Mouse (Mus musculus): ENCODE results near the gene Trub1.

Trub1 gene

DNA sequence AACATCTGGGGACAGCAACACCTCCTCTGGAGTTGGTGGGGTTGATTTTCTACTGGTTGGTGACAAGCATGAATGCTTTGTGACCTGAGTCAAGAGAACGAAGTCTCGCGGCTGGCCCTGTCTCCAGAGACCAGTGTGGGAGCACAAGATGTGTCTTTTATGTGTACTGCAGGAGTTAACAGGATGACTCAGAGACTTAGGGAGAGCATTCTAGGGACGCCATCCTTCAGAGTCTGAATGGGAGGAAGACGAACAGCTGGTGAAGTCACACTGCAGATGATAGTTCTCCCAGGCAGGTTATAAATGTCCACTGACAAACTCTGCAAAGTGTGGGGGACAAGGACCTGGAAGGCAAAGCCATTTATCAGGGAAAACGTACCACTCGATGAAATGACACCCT is 11.2 kb upstream of the Trub1 start:
- DNase-seq (ENCODE audit: low read depth, low spot score): no peak

GRCm38 (mm10) chr19:57442936-57443657 is 9.6 kb upstream of the Trub1 start:
- peak; percentile 22 for DNase-seq (ENCODE audit: low read depth, low spot score)

DNA sequence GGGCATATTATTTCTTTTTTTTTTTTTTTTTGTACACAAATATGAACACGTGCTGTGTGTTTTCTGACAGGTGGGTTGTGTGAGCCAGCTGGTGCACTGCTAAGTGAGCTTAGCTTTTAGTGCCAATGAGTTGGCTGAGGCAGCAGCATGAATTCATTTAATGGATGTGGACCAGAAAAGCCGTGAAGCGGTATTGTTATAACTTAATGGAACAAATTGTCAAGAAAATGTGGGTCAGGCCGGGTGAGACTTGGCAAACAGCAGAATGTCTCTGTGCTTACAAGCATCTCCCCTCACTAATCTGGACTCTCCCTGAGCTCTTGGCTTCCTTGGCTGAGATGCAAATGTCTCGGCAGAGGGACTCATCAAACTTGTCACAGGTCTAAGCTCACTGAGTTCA is 7.7 kb upstream of the Trub1 start:
- DNase-seq (ENCODE audit: low read depth, low spot score): no peak

DNA sequence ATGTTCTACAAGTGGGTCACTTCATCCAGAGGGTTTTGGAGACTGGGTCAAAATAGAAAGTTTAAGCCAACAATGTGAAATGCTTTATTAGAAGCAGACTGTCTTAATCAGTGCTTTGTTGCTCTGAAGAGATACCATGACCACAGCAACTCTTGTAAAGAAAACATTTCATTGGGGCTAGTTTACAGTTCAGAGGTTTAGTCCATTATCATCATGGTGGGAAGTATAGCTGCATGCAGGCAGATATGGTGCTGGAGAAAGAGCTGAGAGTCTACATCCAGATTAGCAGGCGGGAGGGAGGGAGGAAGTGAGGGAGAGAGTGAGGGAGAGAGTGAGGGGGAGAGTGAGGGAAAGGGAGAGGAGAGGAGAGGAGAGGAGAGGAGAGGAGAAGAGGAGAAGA is 1.9 kb upstream of the Trub1 start:
- no peak for DNase-seq (ENCODE audit: low read depth, low spot score)

DNA sequence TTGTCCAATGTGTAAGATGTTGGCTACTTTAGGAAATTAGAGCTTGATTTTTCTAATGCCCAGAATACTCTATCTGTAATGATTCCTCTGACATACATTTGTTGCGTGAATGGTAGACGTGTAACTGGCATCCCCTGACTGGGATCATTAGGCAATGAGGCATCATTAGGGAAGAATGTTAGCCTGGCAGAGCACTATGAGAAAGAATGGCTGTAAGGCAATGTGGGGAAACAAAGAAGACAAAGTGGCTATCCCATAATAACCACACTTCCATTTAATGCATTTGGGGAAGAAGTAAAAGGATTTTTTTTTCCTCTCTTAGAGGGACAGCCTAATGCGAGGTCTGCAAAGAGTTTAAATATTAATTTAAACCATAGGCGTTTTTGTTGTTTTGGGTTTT is 950 bp upstream of the Trub1 start:
- no peak for DNase-seq (ENCODE audit: low read depth, low spot score)

DNA sequence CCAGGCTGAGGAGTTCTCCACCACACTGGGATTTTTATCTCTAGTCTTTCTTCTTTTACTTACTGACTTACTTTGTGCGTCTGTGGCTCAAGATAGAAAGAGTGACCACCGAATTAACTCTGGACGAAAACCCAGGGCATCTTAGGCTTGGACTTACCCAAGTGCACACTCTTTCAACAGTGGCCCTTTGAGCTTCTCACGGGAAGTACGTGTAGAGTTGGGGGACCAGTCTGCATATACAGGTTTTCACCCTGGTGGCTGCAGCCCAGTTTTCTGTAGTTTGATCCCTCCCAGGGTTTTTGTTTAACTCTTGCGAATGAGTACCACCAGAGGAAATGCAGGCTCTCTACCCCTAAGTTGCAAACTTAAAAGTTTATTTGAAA is 497 bp downstream of the Trub1 start:
- DNase-seq (ENCODE audit: low read depth, low spot score): no peak

DNA sequence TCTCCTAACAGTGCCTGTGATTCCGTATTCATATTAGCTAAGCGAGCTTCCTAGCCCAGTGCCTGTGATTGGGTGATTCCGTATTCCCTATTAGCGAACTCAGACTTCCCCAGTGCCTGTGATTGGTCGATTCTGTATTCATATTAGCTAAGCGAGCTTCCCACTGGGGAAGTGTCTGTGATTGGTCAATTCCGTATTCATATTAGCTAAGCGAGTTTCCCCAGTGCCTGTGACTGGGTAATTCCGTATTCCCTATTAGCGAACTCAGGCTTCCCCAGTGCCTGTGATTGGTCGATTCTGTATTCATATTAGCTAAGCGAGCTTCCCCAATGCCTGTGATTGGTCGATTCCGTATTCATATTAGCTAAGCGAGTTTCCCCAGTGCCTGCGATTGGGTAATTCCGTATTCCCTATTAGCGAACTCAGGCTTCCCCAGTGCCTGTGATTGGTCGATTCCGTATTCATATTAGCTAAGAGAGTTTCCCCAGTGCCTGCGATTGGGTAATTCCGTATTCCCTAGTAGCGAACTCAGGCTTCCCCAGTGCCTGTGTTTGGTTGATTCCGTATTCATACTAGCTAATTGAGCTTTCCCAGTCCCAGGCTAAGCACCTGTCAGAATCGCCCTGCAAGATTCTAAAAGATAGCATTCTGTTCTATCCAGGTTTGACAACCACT is 2.7 kb downstream of the Trub1 start:
- DNase-seq (ENCODE audit: low read depth, low spot score): no peak

GRCm38 (mm10) chr19:57457075-57457474 is 4.4 kb downstream of the Trub1 start:
- peak; percentile 81 for DNase-seq (ENCODE audit: low read depth, low spot score)

DNA sequence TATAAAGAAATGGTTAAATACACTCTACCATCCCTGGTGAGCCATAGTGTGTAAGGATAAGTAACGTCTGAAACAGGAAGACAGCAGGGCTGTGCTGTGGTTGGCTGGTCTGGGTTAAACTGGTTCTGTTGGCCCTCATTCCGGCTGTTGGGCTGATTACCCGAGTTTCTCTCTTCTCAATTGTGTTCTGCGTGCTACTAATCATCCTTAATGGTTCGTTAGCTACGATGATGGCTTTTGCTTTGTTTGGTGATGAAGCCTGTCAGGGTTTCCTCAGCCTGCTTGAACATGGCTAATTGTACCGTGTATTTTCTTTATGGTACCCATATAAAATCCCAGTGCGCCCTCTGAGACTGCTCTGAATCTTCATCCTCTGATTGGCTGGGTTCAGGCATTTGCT is 11.0 kb downstream of the Trub1 start:
- DNase-seq (ENCODE audit: low read depth, low spot score): no peak

GRCm38 (mm10) chr19:57465742-57466141 is 13.0 kb downstream of the Trub1 start:
- DNase-seq (ENCODE audit: low read depth, low spot score): no peak

- no peak for DNase-seq (ENCODE audit: low read depth, low spot score)
Measured at GRCm38 (mm10) chr19:57471033-57471432, 18.3 kb downstream of the Trub1 start.

GRCm38 (mm10) chr19:57472169-57472568 is 19.5 kb downstream of the Trub1 start:
- no peak for DNase-seq (ENCODE audit: low read depth, low spot score)

DNA sequence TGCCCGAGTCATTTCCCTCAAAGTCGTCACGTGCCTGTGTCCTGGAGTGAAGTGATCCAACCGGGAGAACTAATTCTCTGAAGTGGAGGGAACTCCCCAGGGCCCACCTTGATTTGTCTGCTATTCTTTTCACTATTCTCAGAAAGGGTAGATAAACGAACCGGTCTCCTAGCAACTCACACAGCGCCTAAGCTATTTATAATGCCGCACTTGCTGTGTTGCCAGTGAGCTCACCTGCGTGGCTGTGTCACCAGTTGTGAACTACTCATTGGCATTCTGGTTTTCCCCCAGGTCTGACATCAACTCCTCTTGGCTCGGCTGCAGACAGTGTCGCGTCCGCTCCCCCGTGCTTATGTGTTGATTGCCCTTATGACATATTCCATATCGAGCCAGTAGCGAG is 20.6 kb downstream of the Trub1 start:
- no peak for DNase-seq (ENCODE audit: low read depth, low spot score)

GRCm38 (mm10) chr19:57475298-57475697 is 22.6 kb downstream of the Trub1 start:
- no peak for DNase-seq (ENCODE audit: low read depth, low spot score)

- DNase-seq (ENCODE audit: low read depth, low spot score): peak; percentile 63
Measured at GRCm38 (mm10) chr19:57477310-57477709, 24.6 kb downstream of the Trub1 start.

GRCm38 (mm10) chr19:57478056-57478455 is 25.3 kb downstream of the Trub1 start:
- DNase-seq (ENCODE audit: low read depth, low spot score): peak; percentile 51

GRCm38 (mm10) chr19:57479886-57480655 is 27.4 kb downstream of the Trub1 start:
- DNase-seq (ENCODE audit: low read depth, low spot score): no peak

DNA sequence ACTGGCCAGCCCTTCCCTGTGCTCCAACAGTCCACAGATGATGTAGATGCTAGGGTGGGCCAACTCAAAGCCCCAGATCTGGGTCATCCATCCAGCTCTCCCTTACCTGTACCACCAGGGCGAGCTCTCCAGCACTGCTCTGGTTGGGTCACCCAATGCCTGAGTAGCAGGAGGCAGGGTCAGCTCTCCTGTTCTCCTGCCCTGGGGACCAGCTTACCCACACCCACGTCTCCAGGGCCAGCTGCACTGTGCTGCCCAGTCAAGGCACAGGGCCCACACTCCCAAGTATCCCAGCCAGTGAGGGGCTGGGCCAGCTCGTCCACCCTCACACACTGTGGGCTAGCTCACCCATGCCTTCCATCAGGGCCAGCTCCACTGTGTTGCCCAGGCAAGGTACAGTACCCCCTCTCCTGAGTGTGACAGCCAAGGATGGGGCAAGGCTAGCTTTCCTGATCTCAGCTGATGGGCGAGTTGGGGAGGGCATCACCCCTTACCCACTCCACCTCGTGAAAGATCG is 29.1 kb downstream of the Trub1 start:
- DNase-seq (ENCODE audit: low read depth, low spot score): no peak

GRCm38 (mm10) chr19:57482815-57483214 is 30.1 kb downstream of the Trub1 start:
- peak; percentile 65 for DNase-seq (ENCODE audit: low read depth, low spot score)

DNA sequence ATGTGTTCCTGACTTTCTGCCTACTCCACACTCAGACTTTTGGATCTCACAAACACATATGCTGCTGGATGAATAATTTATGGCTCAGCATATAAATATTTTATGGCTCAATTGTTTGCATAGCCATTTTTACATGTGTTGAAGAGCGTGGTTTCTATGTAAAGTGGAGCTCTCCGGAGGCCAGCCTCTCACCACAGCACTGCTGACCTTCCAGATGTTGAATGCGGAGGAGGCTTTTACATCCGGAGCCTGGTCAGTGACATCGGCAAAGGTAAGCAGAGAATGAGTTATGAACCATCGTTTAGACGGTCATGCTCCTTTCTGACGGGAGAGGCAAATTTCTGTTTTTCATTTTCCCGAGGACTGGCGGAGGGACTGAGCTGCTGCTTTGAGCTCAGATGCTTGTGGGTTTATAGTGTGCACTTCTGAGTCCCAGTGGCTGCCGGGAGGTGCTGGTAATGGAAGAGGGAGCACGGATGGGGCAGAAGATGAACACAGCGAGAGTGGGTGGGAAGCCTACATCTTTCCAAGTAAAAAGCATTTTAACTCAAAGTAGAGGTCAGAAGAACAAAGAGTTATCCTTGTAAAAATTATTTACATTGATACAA is 34.4 kb downstream of the Trub1 start:
- no peak for DNase-seq (ENCODE audit: low read depth, low spot score)

GRCm38 (mm10) chr19:57489527-57489926 is 36.8 kb downstream of the Trub1 start:
- DNase-seq (ENCODE audit: low read depth, low spot score): no peak

DNA sequence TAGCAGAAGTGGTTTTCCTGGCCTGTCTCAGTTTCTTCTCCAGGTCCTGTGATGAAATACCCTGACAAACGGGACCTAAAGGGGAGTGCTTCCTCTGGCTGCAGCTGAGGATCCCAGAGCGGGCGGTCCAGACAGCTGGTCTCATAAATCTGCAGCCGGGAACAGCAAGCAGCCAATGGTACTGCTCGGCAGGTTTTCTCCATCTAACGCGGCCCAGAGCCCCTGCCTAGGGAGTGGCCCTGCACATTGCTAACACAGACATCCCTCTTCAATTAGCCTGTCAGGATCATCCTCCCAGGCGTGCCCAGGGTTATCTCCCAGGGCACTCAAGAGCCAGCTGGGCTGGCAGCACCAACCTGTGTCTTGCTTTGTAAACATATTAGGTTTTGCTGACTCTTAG is 38.3 kb downstream of the Trub1 start:
- no peak for DNase-seq (ENCODE audit: low read depth, low spot score)
